In the genomic region with DNA sequence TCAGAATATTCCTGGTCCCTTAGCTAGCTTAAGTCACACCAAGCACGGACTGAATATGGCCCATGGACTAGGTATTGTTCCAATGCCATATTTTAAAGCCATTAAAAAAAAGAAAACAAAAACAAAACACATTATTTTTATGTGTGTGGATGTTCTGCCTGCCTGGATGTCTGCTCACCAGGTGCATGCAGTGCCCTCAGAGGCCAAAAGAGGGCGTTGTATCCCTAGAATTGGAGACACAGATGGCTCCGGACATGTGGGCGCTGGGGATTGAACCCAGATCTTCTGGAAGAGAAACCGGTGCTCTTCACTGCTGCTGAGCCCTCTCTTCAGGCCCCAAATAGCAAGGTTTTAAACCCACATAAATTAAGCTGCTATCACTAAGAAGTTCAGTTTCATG, we compare ENCODE assay signal across 11 mouse cellular contexts. TPM values are rescaled to one million over a fixed set of nuclear protein-coding genes. Genes with fewer than 3 reads are reported as not detected.
DNase-seq lines count a peak whose midpoint lies in the region; ATAC-seq lines count a peak whose summit lies in the region.
"Had no signal": no experiment of that assay in that cellular context is flagged by ENCODE, and none has a peak within 500 bp of the region (broad histone marks: within the 10 kb centered on the region; RNA-seq: fewer than 3 reads in every experiment).

No protein-coding gene starts in this region.

- peaks cover 15% of the 10 kb centered on the region for H3K27me3 ChIP-seq in liver, embryonic 11.5 days (replicated peaks; ENCODE audit: control insufficient read depth, insufficient read depth, low read length)
- H3K27me3 ChIP-seq: neural tube, embryonic 12.5 days; Patski had no signal

- ATAC-seq in liver, embryonic 11.5 days (replicated peaks; ENCODE audit: low FRiP score) = no peak
- ATAC-seq: Patski had no signal

- DNase-seq in cerebellum, postnatal 10 days = peak; percentile 71 to 82
- DNase-seq in cerebellum, adult 11 months = no peak
- DNase-seq in liver (peak; percentile 30), R1 (ENCODE audit: low read depth, low spot score) (peak; percentile 68)
- DNase-seq in liver, embryonic 11.5 days (ENCODE audit: low spot score) = no peak
- peak; percentile 49 for DNase-seq in lung, postnatal 36 days
- no peak for DNase-seq in ovary, postnatal 36 days (ENCODE audit: low spot score)
- DNase-seq in cerebellum, adult 11-12 months = no peak

- no peak overlapping the region for H3K4me2 ChIP-seq in liver, embryonic 11.5 days
- H3K4me2 ChIP-seq: neural tube, embryonic 12.5 days had no signal

- H3K9me3 ChIP-seq in liver, embryonic 11.5 days (ENCODE audit: control insufficient read depth, low read length) = no peaks in the 10 kb centered on the region
- H3K9me3 ChIP-seq: neural tube, embryonic 12.5 days had no signal

- H3K4me3 ChIP-seq in liver, embryonic 11.5 days (ENCODE audit: low read depth, low read length) = no peak overlapping the region
- H3K4me3 ChIP-seq: erythroblast, embryonic 14.5 days; neural tube, embryonic 12.5 days had no signal

- H3K27ac ChIP-seq in liver, embryonic 11.5 days (ENCODE audit: low read depth, low read length) = no peak overlapping the region
- H3K27ac ChIP-seq: neural tube, embryonic 12.5 days had no signal

- 0 out of 2 replicates have a peak, but pooled peaks cover under 1% of the 10 kb centered on the region for H3K4me1 ChIP-seq in liver, embryonic 11.5 days (replicated peaks; ENCODE audit: control insufficient read depth, insufficient read depth, low read length)

- H3K36me3 ChIP-seq in liver, embryonic 11.5 days (ENCODE audit: control insufficient read depth, insufficient read depth, low read length) = peaks cover 13% of the 10 kb centered on the region; the same call in 1 of the 2 replicates

- no peak overlapping the region for H3K9ac ChIP-seq in liver, embryonic 11.5 days (ENCODE audit: low read depth, low read length)
- H3K9ac ChIP-seq: neural tube, embryonic 12.5 days had no signal

- WGBS in liver, embryonic 11.5 days = 44% methylated on average over 5 of the region's 5 CpGs

RNA-seq across cellular contexts. Expression of a gene that starts 9.9 kb away (rescaled TPM):
- 64.9 and 69.0 TPM in 2 replicates for polyA plus RNA-seq in liver, embryonic 11.5 days (2014; fragmentation: Nextera tagmentation; extraction: Ambion mirVana)

RNA-seq across cellular contexts. Expression of a gene that starts 14.0 kb away (rescaled TPM):
- polyA plus RNA-seq in liver, embryonic 11.5 days (2014; fragmentation: Nextera tagmentation; extraction: Ambion mirVana) = 0.29 and 0.35 TPM in 2 replicates

RNA-seq across cellular contexts. Expression of a gene that starts 33.2 kb away (rescaled TPM):
- polyA plus RNA-seq in liver, embryonic 11.5 days (2014; fragmentation: Nextera tagmentation; extraction: Ambion mirVana) = 45.8 and 49.0 TPM in 2 replicates

RNA-seq across cellular contexts. Expression of a gene that starts 35.4 kb away (rescaled TPM):
- 86.4 and 94.6 TPM in 2 replicates for polyA plus RNA-seq in liver, embryonic 11.5 days (2014; fragmentation: Nextera tagmentation; extraction: Ambion mirVana)

RNA-seq across cellular contexts. Expression of a gene that starts 51.1 kb away (rescaled TPM):
- 4.3 and 6.0 TPM in 2 replicates for polyA plus RNA-seq in liver, embryonic 11.5 days (2014; fragmentation: Nextera tagmentation; extraction: Ambion mirVana)

Comparison
In these comparisons a context has a peak if more than half of its experiments do, and no peak if none do; other contexts are left out.
1. DNase-seq: peak in cerebellum, postnatal 10 days (2 of 2), liver (single experiment), R1 (single experiment) and lung, postnatal 36 days (single experiment); none in cerebellum, adult 11 months (single experiment), liver, embryonic 11.5 days (single experiment), ovary, postnatal 36 days (single experiment) and cerebellum, adult 11-12 months (single experiment).